Comparison of ENCODE assay signal across 9 mouse cellular contexts in the genomic region with DNA sequence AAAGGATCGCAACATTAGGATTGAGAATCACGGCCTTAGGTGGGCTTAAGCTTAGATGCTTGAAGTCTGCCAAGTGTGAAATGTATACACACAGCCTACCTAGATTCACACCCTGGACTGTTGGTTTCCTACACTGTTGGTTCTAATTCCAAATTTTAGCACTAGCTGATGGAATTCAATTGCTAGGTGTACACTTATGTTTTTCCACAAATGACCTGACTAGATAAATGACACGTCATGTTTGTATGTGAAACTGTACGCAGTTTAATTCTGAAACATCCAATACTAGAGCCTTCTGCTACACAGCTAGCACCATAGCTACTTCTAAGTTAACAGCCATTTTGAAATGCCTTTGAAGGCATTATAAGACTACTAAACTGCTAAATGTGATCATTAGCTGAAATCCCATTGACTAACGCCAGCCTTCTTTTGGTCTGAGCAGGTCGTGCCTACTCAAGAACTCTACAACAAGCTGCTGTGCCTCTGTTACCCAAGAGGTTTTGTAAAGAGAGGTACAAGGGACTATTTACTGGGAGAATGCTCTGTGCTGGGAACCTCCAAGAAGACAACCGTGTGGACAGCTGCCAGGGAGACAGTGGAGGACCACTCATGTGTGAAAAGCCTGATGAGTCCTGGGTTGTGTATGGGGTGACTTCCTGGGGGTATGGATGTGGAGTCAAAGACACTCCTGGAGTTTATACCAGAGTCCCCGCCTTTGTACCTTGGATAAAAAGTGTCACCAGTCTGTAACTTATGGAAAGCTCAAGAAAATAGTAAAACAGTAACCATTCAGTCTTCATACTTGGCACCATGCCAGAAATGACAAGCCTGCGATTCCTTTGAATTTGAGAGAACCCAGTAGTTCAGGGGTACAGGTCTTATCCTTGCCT. TPM values are rescaled to one million over a fixed set of nuclear protein-coding genes. Genes with fewer than 3 reads are reported as not detected.
DNase-seq lines count a peak whose midpoint lies in the region; ATAC-seq lines count a peak whose summit lies in the region.
"Had no signal": no experiment of that assay in that cellular context is flagged by ENCODE, and none has a peak within 500 bp of the region (broad histone marks: within the 10 kb centered on the region; RNA-seq: fewer than 3 reads in every experiment).

No protein-coding gene starts in this region.

- no peak overlapping the region for H3K9ac ChIP-seq in limb, embryonic 15.5 days

- H3K4me3 ChIP-seq in limb, embryonic 15.5 days, result no peak overlapping the region

- intact Hi-C loops in heart, postnatal 14 days (cut with DNase I), result loop anchor here (5.0 to 10.0 kb wide), 2 partner anchors 119 to 241 kb away; a partner anchor contains a TSS

- no peaks in the 10 kb centered on the region for H3K9me3 ChIP-seq in limb, embryonic 15.5 days

- no peak for ATAC-seq in limb, embryonic 15.5 days (ENCODE audit: insufficient number of reproducible peaks, low FRiP score, low TSS enrichment, low read depth)

- peaks cover 15% of the 10 kb centered on the region for H3K4me1 ChIP-seq in limb, embryonic 15.5 days

- WGBS in limb, embryonic 15.5 days, result 49% methylated on average over 9 of the region's 9 CpGs

- H3K27me3 ChIP-seq in limb, embryonic 15.5 days, result no peaks in the 10 kb centered on the region
- no peaks in the 10 kb centered on the region for H3K27me3 ChIP-seq in splenic B cell, adult 2 months (ENCODE audit: control insufficient read depth, insufficient read depth, low read length, poor library complexity, severe bottlenecking)

- no peak overlapping the region for H3K4me2 ChIP-seq in limb, embryonic 15.5 days

- H3K27ac ChIP-seq in limb, embryonic 15.5 days, result peak overlapping the region; percentile 17; the same call in 1 of the 2 replicates

- H3K36me3 ChIP-seq in limb, embryonic 15.5 days, result peaks cover 7% of the 10 kb centered on the region; the same call in 1 of the 2 replicates
- peaks cover 7% of the 10 kb centered on the region for H3K36me3 ChIP-seq in splenic B cell, adult 2 months (ENCODE audit: control insufficient read depth, insufficient read depth, low read length, poor library complexity, severe bottlenecking)

- peak; percentile 36 for DNase-seq in cerebellum, adult 9-11 months
- no peak for DNase-seq in cerebellum, adult 8-10 months
- DNase-seq in right cerebral cortex, postnatal 14 days, result peak; percentile 20
- DNase-seq in right cerebral cortex, adult 18-20 months, result no peak
- peak; percentile 4 to 13 for DNase-seq in heart, postnatal 14 days
- peak; percentile 11 for DNase-seq in splenic B cell, adult 2 months (ENCODE audit: low read depth, low spot score)
- no peak for DNase-seq in frontal cortex, adult 2 months (ENCODE audit: extremely low spot score in 1 of 2, low spot score in 1 of 2)

RNA-seq across cellular contexts. Expression of a gene that starts 59.3 kb away (rescaled TPM):
- total RNA-seq in heart, postnatal 14 days (2021), result 1 to 10 TPM in 1 of 2 experiments, under 1 TPM in 1; 0.80 to 1.7 TPM
- polyA plus RNA-seq in limb, embryonic 15.5 days (2015; fragmentation: Nextera tagmentation; extraction: Ambion mirVana), result 22.3 and 27.9 TPM in 2 replicates
- polyA plus RNA-seq in frontal cortex, adult 2 months (2012; rRNA removed), result 16.2 and 24.6 TPM in 2 replicates
- total RNA-seq: hematopoietic stem cell, adult 5-6 weeks had no signal

Comparison
In these comparisons a context has a peak if more than half of its experiments do, and no peak if none do; other contexts are left out.
1. DNase-seq: peak in cerebellum, adult 9-11 months (single experiment), right cerebral cortex, postnatal 14 days (single experiment), heart, postnatal 14 days (2 of 2) and splenic B cell, adult 2 months (single experiment); none in cerebellum, adult 8-10 months (single experiment), right cerebral cortex, adult 18-20 months (single experiment) and frontal cortex, adult 2 months (0 of 2).